20 mouse cellular contexts compared by ENCODE assay signal in genomic region chr6:101083676-101084075, GRCm38 (mm10).
DNase-seq lines count a peak whose midpoint lies in the region; ATAC-seq and TF ChIP-seq lines count a peak whose summit lies in the region.
"Had no signal": no experiment of that assay in that cellular context is flagged by ENCODE, and none has a peak within 500 bp of the region (broad histone marks: within the 10 kb centered on the region; RNA-seq: fewer than 3 reads in every experiment).

No protein-coding gene starts in this region.

- H3K36me3 ChIP-seq in limb, embryonic 12.5 days = no peaks in the 10 kb centered on the region
- H3K36me3 ChIP-seq in limb, embryonic 10.5 days = no peaks in the 10 kb centered on the region
- no peaks in the 10 kb centered on the region for H3K36me3 ChIP-seq in stomach, postnatal 0 days (ENCODE audit: control insufficient read depth, insufficient read depth, low read length)
- H3K36me3 ChIP-seq: heart, embryonic 15.5 days; liver, embryonic 13.5 days; stomach, embryonic 15.5 days had no signal

- no peak overlapping the region for H3K27ac ChIP-seq in gastrocnemius, adult 2 months
- 0 out of 2 replicates have a peak overlapping the region, but pooled peaks have one; percentile 25 for H3K27ac ChIP-seq in limb, embryonic 12.5 days
- H3K27ac ChIP-seq in limb, embryonic 10.5 days = no peak overlapping the region
- H3K27ac ChIP-seq in stomach, postnatal 0 days (replicated peaks) = no peak overlapping the region
- H3K27ac ChIP-seq: forebrain, embryonic 13.5 days; heart, embryonic 15.5 days; hindbrain, postnatal 0 days; liver, embryonic 13.5 days; stomach, embryonic 15.5 days had no signal

- 58% methylated on average over 7 of the region's 7 CpGs for WGBS in limb, embryonic 12.5 days
- 78% methylated on average over 7 of the region's 7 CpGs for WGBS in limb, embryonic 10.5 days
- 37% methylated on average over 7 of the region's 7 CpGs for WGBS in stomach, postnatal 0 days

- H3K4me3 ChIP-seq in gastrocnemius, adult 2 months = peak overlapping the region; percentile 39
- H3K4me3 ChIP-seq in limb, embryonic 12.5 days (replicated peaks) = no peak overlapping the region
- no peak overlapping the region for H3K4me3 ChIP-seq in limb, embryonic 10.5 days
- no peak overlapping the region for H3K4me3 ChIP-seq in stomach, postnatal 0 days (ENCODE audit: low read depth, low read length)
- H3K4me3 ChIP-seq: forebrain, embryonic 13.5 days; heart, embryonic 15.5 days; liver, embryonic 13.5 days; stomach, embryonic 15.5 days had no signal

- no peaks in the 10 kb centered on the region for H3K27me3 ChIP-seq in limb, embryonic 12.5 days
- H3K27me3 ChIP-seq in limb, embryonic 10.5 days (ENCODE audit: low read depth, poor library complexity, severe bottlenecking) = no peaks in the 10 kb centered on the region
- no peaks in the 10 kb centered on the region for H3K27me3 ChIP-seq in stomach, postnatal 0 days (ENCODE audit: control insufficient read depth, insufficient read depth, low read length)
- H3K27me3 ChIP-seq: forebrain, embryonic 13.5 days; heart, embryonic 15.5 days; liver, embryonic 13.5 days; stomach, embryonic 15.5 days had no signal

- intact Hi-C loops in gastrocnemius, adult 2 months (cut with DNase I) = no loop called here

- H3K9ac ChIP-seq in limb, embryonic 12.5 days (replicated peaks) = no peak overlapping the region
- no peak overlapping the region for H3K9ac ChIP-seq in stomach, postnatal 0 days (ENCODE audit: low read length)
- H3K9ac ChIP-seq: forebrain, embryonic 13.5 days; heart, embryonic 15.5 days; liver, embryonic 13.5 days; stomach, embryonic 15.5 days had no signal

- no peak for DNase-seq in gastrocnemius, adult 2 months
- no peak for DNase-seq in gastrocnemius, adult 8-10 months (ENCODE audit: low spot score in 2 of 2)
- DNase-seq in limb, embryonic 10.5 days (ENCODE audit: low spot score) = no peak
- DNase-seq in retina, postnatal 1 day = peak; percentile 15
- DNase-seq in retina, embryonic 14.5 days (ENCODE audit: low spot score) = no peak
- DNase-seq in stomach, postnatal 0 days (ENCODE audit: low spot score) = peak; percentile 38
- DNase-seq in urinary bladder, adult 2 months (ENCODE audit: low spot score) = no peak
- DNase-seq: B cell, adult 2 months; cerebellum, postnatal 10 days; heart, adult 11 months; kidney, postnatal 25 days; liver, embryonic 13.5 days; thymus, postnatal 25 days had no signal

- H3K4me1 ChIP-seq in limb, embryonic 12.5 days (replicated peaks) = no peaks in the 10 kb centered on the region
- no peaks in the 10 kb centered on the region for H3K4me1 ChIP-seq in limb, embryonic 10.5 days
- H3K4me1 ChIP-seq in stomach, postnatal 0 days (replicated peaks; ENCODE audit: control insufficient read depth, insufficient read depth) = no peaks in the 10 kb centered on the region
- H3K4me1 ChIP-seq: heart, embryonic 15.5 days; liver, embryonic 13.5 days; stomach, embryonic 15.5 days had no signal

- no peak for ATAC-seq in limb, embryonic 12.5 days (ENCODE audit: insufficient number of reproducible peaks, insufficient read depth, low FRiP score, low TSS enrichment, low read depth)
- ATAC-seq in stomach, postnatal 0 days (ENCODE audit: low FRiP score, low TSS enrichment) = peak; percentile 67; the same call in 1 of the 2 replicates
- ATAC-seq: forebrain, embryonic 13.5 days; hindbrain, postnatal 0 days; midbrain, embryonic 16.5 days; Patski had no signal

- TF ChIP-seq EP300 in stomach, postnatal 0 days (optimal IDR thresholded peaks at IDR 0.05) = no peak

- no peak for TF ChIP-seq CTCF in gastrocnemius, adult 2 months (IDR thresholded peaks at IDR 0.05)
- TF ChIP-seq CTCF in stomach, postnatal 0 days (IDR thresholded peaks at IDR 0.05; ENCODE audit: low read depth) = no peak

- H3K9me3 ChIP-seq in limb, embryonic 12.5 days = no peaks in the 10 kb centered on the region
- no peaks in the 10 kb centered on the region for H3K9me3 ChIP-seq in limb, embryonic 10.5 days (replicated peaks)
- no peaks in the 10 kb centered on the region for H3K9me3 ChIP-seq in stomach, postnatal 0 days (ENCODE audit: control insufficient read depth, low read length)
- H3K9me3 ChIP-seq: forebrain, embryonic 13.5 days; heart, embryonic 15.5 days; liver, embryonic 13.5 days; stomach, embryonic 15.5 days had no signal

- H3K4me2 ChIP-seq in limb, embryonic 12.5 days = no peak overlapping the region
- 0 out of 2 replicates have a peak overlapping the region, but pooled peaks have one; percentile 0 for H3K4me2 ChIP-seq in stomach, postnatal 0 days (replicated peaks; ENCODE audit: low read depth)
- H3K4me2 ChIP-seq: forebrain, embryonic 13.5 days; heart, embryonic 15.5 days; liver, embryonic 13.5 days; stomach, embryonic 15.5 days had no signal

Comparison
In these comparisons a context has a peak if more than half of its experiments do, and no peak if none do; other contexts are left out.
1. DNase-seq: peak in retina, postnatal 1 day (single experiment) and stomach, postnatal 0 days (single experiment); none in gastrocnemius, adult 2 months (single experiment), gastrocnemius, adult 8-10 months (0 of 2), limb, embryonic 10.5 days (single experiment), retina, embryonic 14.5 days (single experiment) and urinary bladder, adult 2 months (single experiment).